Mouse (Mus musculus) stomach, postnatal 0 days (tissue): Measurements from ENCODE around the gene Arf6.

Experiments used
- CTCF ChIP-seq: IDR thresholded peaks from 2 replicates; pipeline ENCODE4 v1.5.1; 2016; ENCODE audit warnings: antibody characterized with exemption, low read depth, mild to moderate bottlenecking, moderate library complexity
- EP300 ChIP-seq: optimal IDR thresholded peaks from 2 replicates; pipeline ENCODE3; 2016; ENCODE audit warnings: antibody characterized with exemption

GRCm38 (mm10) chr12:69418606-69419005, 46.7 kb downstream of the Arf6 start:
- TF ChIP-seq EP300 (no peak), CTCF (no peak)
